Mouse (Mus musculus) hematopoietic stem cell, adult 5-6 weeks (primary cell): Measurements from ENCODE around the gene Dusp12. TPM values are rescaled to one million over a fixed set of nuclear protein-coding genes. Genes with fewer than 3 reads are reported as not detected.

Experiments
- ATAC-seq, 2 experiments: fragments of 125-278 bp in 1 of 2; replicated peaks in 1 of 2; 2 replicates each; pipeline ENCODE4 v1.8.0; 2016 to 2017; ENCODE audit warnings: inconsistent platforms in 2 of 2, mild to moderate bottlenecking in 2 of 2, moderate number of reproducible peaks in 2 of 2, low read depth in 1 of 2, moderate TSS enrichment in 1 of 2; ENCODE audit not compliant: low FRiP score in 2 of 2, poor library complexity in 2 of 2, severe bottlenecking in 2 of 2, insufficient read depth in 1 of 2, low TSS enrichment in 1 of 2
- total RNA-seq: library from RNA; stranded (forward); fragments of 172-1452, 232-1000 nt; gene quantifications from 2 replicates; pipeline ENCODE4 v1.2.3, GENCODE M21; 2017

Gene Dusp12
- total RNA-seq, 1 experiment from 2014 or later = 18.7 TPM

GRCm38 (mm10) chr1:170903485-170903884 is 18.1 kb upstream of the Dusp12 start:
- no peak for ATAC-seq

GRCm38 (mm10) chr1:170901536-170902238 is 16.3 kb upstream of the Dusp12 start:
- ATAC-seq = peak; percentile 78 to 92

- ATAC-seq = no peak
Observed at GRCm38 (mm10) chr1:170900799-170901467, 15.6 kb upstream of the Dusp12 start.

GRCm38 (mm10) chr1:170898413-170899075 is 13.2 kb upstream of the Dusp12 start:
- no peak for ATAC-seq

- no peak for ATAC-seq
Observed at GRCm38 (mm10) chr1:170896651-170897281, 11.4 kb upstream of the Dusp12 start.

- peak in 1 of 2 experiments; percentile 64; a peak in 2 of 4 replicates for ATAC-seq
Observed at GRCm38 (mm10) chr1:170894603-170895602, 9.6 kb upstream of the Dusp12 start.

- no peak for ATAC-seq
Observed at GRCm38 (mm10) chr1:170892279-170892678, 6.9 kb upstream of the Dusp12 start.

GRCm38 (mm10) chr1:170891646-170892045 is 6.3 kb upstream of the Dusp12 start:
- ATAC-seq = no peak

GRCm38 (mm10) chr1:170889310-170889709 is 4.0 kb upstream of the Dusp12 start:
- ATAC-seq = no peak

GRCm38 (mm10) chr1:170886044-170886458 is 711 bp upstream of the Dusp12 start:
- ATAC-seq = no peak

- no peak for ATAC-seq
Observed at GRCm38 (mm10) chr1:170884390-170884789, 950 bp downstream of the Dusp12 start.

- no peak for ATAC-seq
Observed at GRCm38 (mm10) chr1:170882915-170883485, 2.3 kb downstream of the Dusp12 start.

GRCm38 (mm10) chr1:170876906-170877305 is 8.4 kb downstream of the Dusp12 start:
- no peak for ATAC-seq

GRCm38 (mm10) chr1:170875676-170876075 is 9.7 kb downstream of the Dusp12 start:
- no peak for ATAC-seq

- ATAC-seq = no peak
Observed at GRCm38 (mm10) chr1:170871961-170872360, 13.4 kb downstream of the Dusp12 start.

GRCm38 (mm10) chr1:170871402-170871801 is 13.9 kb downstream of the Dusp12 start:
- ATAC-seq = no peak

- ATAC-seq = no peak
Observed at GRCm38 (mm10) chr1:170868905-170869283, 16.4 kb downstream of the Dusp12 start.
